Mouse (Mus musculus) myocyte (in vitro differentiated cells): Measurements from ENCODE around the gene Coro1c. TPM values are rescaled to one million over a fixed set of nuclear protein-coding genes. Genes with fewer than 3 reads are reported as not detected.

ENCODE experiments used
- H3K27me3 ChIP-seq: one replicate; pipeline ENCODE4 v1.6.1; 2011; ENCODE audit not compliant: control insufficient read depth, insufficient read depth, insufficient read length
- H3K36me3 ChIP-seq: one replicate; pipeline ENCODE4 v1.6.1; 2011; ENCODE audit not compliant: control insufficient read depth, insufficient read depth
- H3K4me2 ChIP-seq: one replicate; pipeline ENCODE4 v1.6.1; 2011; ENCODE audit warnings: low read depth, control low read depth
- H3K4me3 ChIP-seq: one replicate; pipeline ENCODE4 v1.5.1; 2011; ENCODE audit warnings: mild to moderate bottlenecking, control low read depth, moderate library complexity
- H3K79me2 ChIP-seq: one replicate; pipeline ENCODE4 v1.6.1; 2011; ENCODE audit not compliant: control insufficient read depth, insufficient read depth
- H3ac ChIP-seq: one replicate; pipeline ENCODE4 v1.6.1; 2011; ENCODE audit not compliant: control insufficient read depth, insufficient read length
- CEBPB ChIP-seq: IDR thresholded peaks from 2 replicates; pipeline ENCODE4 v1.6.1; 2011; ENCODE audit warnings: mild to moderate bottlenecking, moderate library complexity; ENCODE audit not compliant: poor library complexity, insufficient read depth, severe bottlenecking
- E2F4 ChIP-seq: IDR thresholded peaks from one replicate; pipeline ENCODE4 v1.6.1; 2011; ENCODE audit warnings: mild to moderate bottlenecking, control low read depth, moderate library complexity; ENCODE audit not compliant: insufficient read depth
- MAX ChIP-seq: IDR thresholded peaks from one replicate; pipeline ENCODE4 v1.6.1; 2011; ENCODE audit warnings: low read depth, mild to moderate bottlenecking, control low read depth
- MYOD1 ChIP-seq, 3 experiments: IDR thresholded peaks; one replicate each; pipeline ENCODE4 v1.6.1; 2011; ENCODE audit warnings: control low read depth in 2 of 3, low read depth in 2 of 3, mild to moderate bottlenecking in 2 of 3, moderate library complexity in 1 of 3; ENCODE audit not compliant: insufficient read length in 2 of 3, control insufficient read depth in 1 of 3
- MYOG ChIP-seq, 3 experiments: IDR thresholded peaks; one replicate each; pipeline ENCODE4 v1.6.1; 2011; ENCODE audit warnings: control low read depth in 2 of 3, low read depth in 2 of 3, mild to moderate bottlenecking in 2 of 3; ENCODE audit not compliant: insufficient read length in 2 of 3, control insufficient read depth in 1 of 3, insufficient read depth in 1 of 3
- POLR2A ChIP-seq: IDR thresholded peaks from one replicate; pipeline ENCODE4 v1.6.1; 2011; ENCODE audit warnings: low read depth, mild to moderate bottlenecking, control low read depth, moderate library complexity; ENCODE audit not compliant: insufficient read length
- POLR2AphosphoS2 ChIP-seq: IDR thresholded peaks from one replicate; pipeline ENCODE4 v1.6.1; 2011; ENCODE audit warnings: low read depth, control low read depth; ENCODE audit not compliant: insufficient read length
- REST ChIP-seq: IDR thresholded peaks from one replicate; pipeline ENCODE4 v1.6.1; 2011; ENCODE audit warnings: mild to moderate bottlenecking, control low read depth, moderate library complexity; ENCODE audit not compliant: insufficient read depth, insufficient read length
- SRF ChIP-seq: IDR thresholded peaks from one replicate; pipeline ENCODE4 v1.6.1; 2011; ENCODE audit warnings: low read depth; ENCODE audit not compliant: control insufficient read depth, insufficient read length
- TCF12 ChIP-seq: IDR thresholded peaks from one replicate; pipeline ENCODE4 v1.6.1; 2011; ENCODE audit warnings: mild to moderate bottlenecking, control low read depth; ENCODE audit not compliant: poor library complexity, insufficient read depth, severe bottlenecking
- TCF3 ChIP-seq: IDR thresholded peaks from one replicate; pipeline ENCODE4 v1.6.1; 2011; ENCODE audit warnings: low read depth, control low read depth; ENCODE audit not compliant: insufficient read length
- USF1 ChIP-seq: IDR thresholded peaks from one replicate; pipeline ENCODE4 v1.6.1; 2011; ENCODE audit warnings: low read depth, mild to moderate bottlenecking, control low read depth, moderate library complexity
- polyA plus RNA-seq: library from polyadenylated mRNA; unstranded; fragments of >200 nt; fragmentation: generic; extraction: Trizol; gene quantifications from one replicate; pipeline ENCODE4 v1.2.1, GENCODE M21; 2012; ENCODE audit warnings: missing spikeins

Coro1c gene
- polyA plus RNA-seq, 1 experiment = 58.9 TPM

GRCm38 (mm10) chr5:113805301-113805700 lies 103.3 kb downstream of the Coro1c start:
- Histone ChIP-seq H3K4me3 (no peak overlapping the region), H3K4me2 (no peak overlapping the region), H3ac (no peak overlapping the region), H3K27me3 (no peaks in the 10 kb centered on the region), H3K36me3 (no peaks in the 10 kb centered on the region), H3K79me2 (no peaks in the 10 kb centered on the region)
- TF ChIP-seq TCF3 (no peak), TCF12 (no peak), E2F4 (no peak), MYOG (IDR thresholded peaks at IDR 0.05; ENCODE audit: control insufficient read depth in 1 of 3, insufficient read depth in 1 of 3, insufficient read length in 2 of 3, low read depth in 2 of 3) (no peak), USF1 (no peak)

GRCm38 (mm10) chr5:113804395-113804966 lies 104.1 kb downstream of the Coro1c start:
- peak overlapping the region; percentile 20 for H3K4me2 ChIP-seq
- TF ChIP-seq MYOD1 (IDR thresholded peaks at IDR 0.05; ENCODE audit: control insufficient read depth in 1 of 3, insufficient read length in 2 of 3, low read depth in 2 of 3) (no peak), SRF (no peak), POLR2AphosphoS2 (no peak), CEBPB (no peak), USF1 (no peak), MAX (no peak), TCF3 (no peak), E2F4 (no peak), POLR2A (no peak), MYOG (IDR thresholded peaks at IDR 0.05; ENCODE audit: control insufficient read depth in 1 of 3, insufficient read depth in 1 of 3, insufficient read length in 2 of 3, low read depth in 2 of 3) (no peak), REST (no peak), TCF12 (no peak)

GRCm38 (mm10) chr5:113800280-113800679 lies 108.3 kb downstream of the Coro1c start, which contains the start of gene Tmem119:
Gene Tmem119 (minus strand): TSS chr5:113800516.
- Histone ChIP-seq H3K36me3 (no peaks in the 10 kb centered on the region), H3K4me3 (peak within 1 kb of the TSS; percentile 34), H3K79me2 (peaks cover 5% of the 10 kb centered on the region), H3K27me3 (no peaks in the 10 kb centered on the region), H3ac (no peak within 1 kb of the TSS), H3K4me2 (peak within 1 kb of the TSS; percentile 79)
- TF ChIP-seq TCF3 (peak; percentile 82), REST (peak; percentile 51), USF1 (no peak), CEBPB (no peak), MAX (no peak), TCF12 (peak; percentile 35), MYOD1 (IDR thresholded peaks at IDR 0.05; ENCODE audit: control insufficient read depth in 1 of 3, insufficient read length in 2 of 3, low read depth in 2 of 3) (peak in 2 of 3 experiments; percentile 94 to 97), SRF (no peak), POLR2A (peak; percentile 97), E2F4 (no peak), MYOG (IDR thresholded peaks at IDR 0.05; ENCODE audit: control insufficient read depth in 1 of 3, insufficient read depth in 1 of 3, insufficient read length in 2 of 3, low read depth in 2 of 3) (peak; percentile 62 to 96 (median 95)), POLR2AphosphoS2 (peak; percentile 94)

More at GRCm38 (mm10) chr5:113804395-113804966, 104.1 kb downstream of the Coro1c start:
- H3K4me3 ChIP-seq = no peak overlapping the region
- no peaks in the 10 kb centered on the region for H3K27me3 ChIP-seq
- H3K79me2 ChIP-seq = no peaks in the 10 kb centered on the region
- no peaks in the 10 kb centered on the region for H3K36me3 ChIP-seq
- no peak overlapping the region for H3ac ChIP-seq

- H3K27me3 ChIP-seq = no peaks in the 10 kb centered on the region
- no peak for TF ChIP-seq MYOD1 (IDR thresholded peaks at IDR 0.05; ENCODE audit: control insufficient read depth in 1 of 3, insufficient read length in 2 of 3, low read depth in 2 of 3)
- no peak for TF ChIP-seq TCF12
- no peak for TF ChIP-seq POLR2A
- no peak for TF ChIP-seq USF1
- no peak for TF ChIP-seq REST
- TF ChIP-seq CEBPB = no peak
- no peak for TF ChIP-seq E2F4
- no peak for TF ChIP-seq TCF3
- TF ChIP-seq MAX = no peak
- TF ChIP-seq SRF = no peak
- no peak for TF ChIP-seq POLR2AphosphoS2
- no peak for TF ChIP-seq MYOG (IDR thresholded peaks at IDR 0.05; ENCODE audit: control insufficient read depth in 1 of 3, insufficient read depth in 1 of 3, insufficient read length in 2 of 3, low read depth in 2 of 3)
- peak overlapping the region; percentile 79 for H3K4me2 ChIP-seq
- H3K4me3 ChIP-seq = peak overlapping the region; percentile 34
- H3ac ChIP-seq = no peak overlapping the region
- no peaks in the 10 kb centered on the region for H3K36me3 ChIP-seq
- H3K79me2 ChIP-seq = peaks cover 5% of the 10 kb centered on the region
These were observed 108.9 kb downstream of the Coro1c start for GRCm38 (mm10) chr5:113799691-113800090.
